Mouse (Mus musculus): ENCODE data around the gene Usp31. TPM values are rescaled to one million over a fixed set of nuclear protein-coding genes. Genes with fewer than 3 reads are reported as not detected.

The Usp31 gene
- total RNA-seq, 2 experiments from 2014 or later, result 4.4 to 5.6 TPM

DNA sequence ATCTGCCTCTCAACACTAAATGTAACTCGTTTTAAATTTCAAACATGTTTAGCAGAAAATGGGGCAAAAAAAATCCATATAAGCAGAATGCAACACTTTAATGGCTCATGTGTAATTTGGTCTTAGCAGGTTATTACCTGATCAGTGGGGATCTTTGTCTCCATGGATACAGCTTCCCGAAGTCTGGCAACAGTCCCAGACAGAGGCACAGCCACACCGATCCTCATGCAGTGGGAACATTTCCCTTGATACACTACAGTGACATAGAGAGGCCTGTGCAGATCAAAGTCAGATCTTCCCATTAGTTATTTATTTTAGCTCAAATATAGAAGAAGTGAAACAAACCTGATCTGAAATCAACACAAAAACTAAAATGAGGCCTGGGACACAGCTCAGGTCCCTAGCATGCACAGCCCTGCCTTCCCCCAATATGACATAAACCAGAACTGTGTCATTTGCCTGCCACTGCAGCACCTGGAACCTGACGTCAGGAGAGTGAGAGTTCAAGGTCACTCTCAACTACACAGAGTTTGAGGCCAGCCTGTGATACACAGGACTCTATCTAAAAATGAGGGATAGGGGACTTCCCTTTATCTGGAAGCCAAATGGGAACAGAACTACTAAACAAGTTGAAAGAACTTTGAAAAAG, 29.8 kb downstream of the Usp31 start:
- intact Hi-C loops (cut with DNase I), result no loop called here
- DNase-seq, result no peak

DNA sequence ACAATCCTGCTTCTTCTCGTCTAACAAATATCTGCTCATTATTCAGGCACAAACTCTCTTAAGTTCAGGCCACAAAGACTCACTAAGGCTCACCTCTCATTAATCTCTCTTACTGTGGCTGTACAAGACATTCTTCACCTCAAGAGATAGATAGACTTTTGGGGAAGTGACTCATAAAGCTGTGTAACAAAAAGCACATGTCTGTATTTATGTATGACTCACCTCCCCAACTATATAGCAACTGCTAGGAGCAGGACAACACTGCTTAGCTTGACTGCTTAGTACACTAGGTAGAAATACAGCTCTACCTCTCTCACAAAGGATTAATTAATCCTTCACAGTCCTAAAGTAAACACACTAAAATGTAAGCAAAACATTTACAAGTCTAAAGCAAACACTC, 46.3 kb downstream of the Usp31 start:
- DNase-seq, result no peak
- intact Hi-C loops (cut with DNase I), result no loop called here

DNA sequence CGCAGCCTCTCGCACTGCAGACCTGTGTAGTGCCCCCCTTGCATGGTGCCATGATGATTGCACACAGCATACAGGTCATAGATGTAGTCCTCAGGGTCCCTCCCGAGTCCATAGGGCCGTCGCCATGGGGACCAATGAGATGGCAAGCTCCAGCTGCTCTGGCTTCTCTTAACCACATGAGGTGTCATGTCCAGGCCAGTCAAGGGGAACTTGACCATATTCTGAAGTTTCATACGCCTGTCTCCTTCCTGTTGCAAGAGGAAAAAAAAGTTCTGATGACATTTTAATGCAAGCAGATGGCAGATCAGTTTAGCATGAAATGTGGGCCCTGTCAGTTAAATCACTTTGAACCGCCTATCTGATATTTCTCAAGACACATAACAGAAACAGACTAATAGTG, 48.2 kb downstream of the Usp31 start:
- DNase-seq, result no peak
- intact Hi-C loops (cut with DNase I), result no loop called here

DNA sequence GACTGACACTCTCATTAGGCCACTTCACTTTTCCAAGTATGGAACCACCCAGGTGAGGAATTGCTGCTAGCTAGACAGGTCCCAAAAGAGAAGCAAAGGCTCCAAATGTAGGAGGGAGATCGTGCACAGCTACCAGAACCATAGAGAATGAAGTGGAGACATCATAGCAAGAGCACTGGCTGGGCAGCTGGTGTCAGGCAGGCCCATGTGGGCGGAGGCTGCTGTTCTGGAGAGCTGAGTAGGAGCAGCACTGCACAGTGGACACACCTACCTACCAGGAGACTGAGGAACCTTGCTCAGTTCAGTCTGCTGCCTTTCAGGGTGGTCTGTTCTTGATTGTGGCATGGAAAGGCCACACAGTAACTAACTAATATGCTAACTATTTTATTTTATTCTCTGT, 52.4 kb downstream of the Usp31 start:
- intact Hi-C loops (cut with DNase I), result no loop called here
- DNase-seq, result no peak

DNA sequence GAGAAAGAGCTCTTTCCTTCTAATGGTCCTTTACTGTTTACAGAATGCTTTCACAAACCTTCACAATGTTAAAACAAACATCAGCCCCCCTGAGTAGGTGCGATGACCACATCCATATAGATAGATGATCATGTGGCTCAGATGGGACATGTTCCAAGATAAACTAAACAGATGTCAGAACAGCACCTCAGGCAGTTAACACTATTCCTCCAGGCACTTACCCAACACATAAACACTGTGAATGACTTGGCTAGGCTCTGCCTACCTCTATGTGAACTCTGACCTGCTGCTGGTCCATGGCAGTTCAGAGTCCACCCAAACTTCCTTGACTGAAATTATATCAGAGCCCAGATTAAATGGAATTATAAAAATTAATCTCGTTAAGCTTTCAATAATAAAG, 54.4 kb downstream of the Usp31 start:
- intact Hi-C loops (cut with DNase I), result no loop called here
- no peak for DNase-seq

DNA sequence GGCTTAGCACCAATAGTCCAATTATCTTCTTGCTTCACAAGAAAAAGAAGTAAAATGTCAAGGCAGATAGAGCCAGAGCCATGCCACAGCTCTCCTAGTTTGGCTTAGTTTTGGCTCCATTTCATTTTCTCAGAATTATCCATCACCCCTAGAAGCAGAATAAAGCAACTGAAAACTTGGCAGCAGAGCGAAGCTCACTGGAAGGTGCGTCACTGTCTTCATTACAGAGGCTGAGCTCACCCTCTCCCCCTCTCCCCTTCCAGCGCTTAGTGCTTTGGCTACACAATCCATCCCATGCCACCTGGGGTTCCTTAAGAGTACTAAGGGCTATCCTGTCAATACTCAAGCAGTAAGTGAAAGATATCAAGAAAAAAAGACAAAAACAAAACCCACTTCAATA, 56.3 kb downstream of the Usp31 start:
- intact Hi-C loops (cut with DNase I), result no loop called here
- DNase-seq, result no peak

DNA sequence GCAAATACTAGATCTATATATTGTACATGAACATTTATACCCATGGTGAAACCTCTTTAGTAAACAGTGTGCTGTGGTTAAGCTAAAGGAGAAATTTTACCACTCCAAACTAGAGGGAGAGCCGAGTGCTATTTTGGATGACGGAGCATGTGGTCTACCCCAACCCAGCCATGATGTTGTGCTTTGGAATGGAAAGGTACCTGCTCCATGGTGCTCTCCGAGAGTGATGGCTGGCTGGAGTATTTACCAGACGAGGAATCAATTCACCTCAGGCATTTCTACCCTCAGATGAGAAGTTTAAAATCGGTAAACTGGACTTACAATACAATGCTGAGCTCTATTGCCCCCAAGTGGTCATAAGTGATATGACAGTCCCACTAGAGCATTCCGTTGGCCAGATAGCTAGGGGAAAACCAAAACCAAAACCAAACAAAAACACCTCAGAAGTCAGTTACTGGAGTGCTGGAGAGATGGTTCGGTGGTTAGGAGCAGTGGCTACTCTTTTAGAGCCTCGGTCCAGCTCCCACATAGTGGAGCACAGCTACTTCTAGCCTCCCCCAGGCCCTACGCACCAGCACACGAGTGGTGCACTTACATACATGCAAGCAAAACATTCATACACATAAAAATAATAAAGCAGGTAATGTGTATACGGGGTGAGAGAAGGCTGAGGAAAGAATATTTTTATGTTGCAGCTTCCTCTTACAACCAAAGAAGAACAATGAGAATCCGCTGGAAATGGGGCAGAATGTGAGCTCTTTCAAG, 65.9 kb downstream of the Usp31 start:
- intact Hi-C loops (cut with DNase I), result loop anchor here (2.0 kb wide), 1 partner anchor 382 kb away; no protein-coding TSS in a partner anchor
- peak in 1 of 2 experiments; percentile 9 for DNase-seq

DNA sequence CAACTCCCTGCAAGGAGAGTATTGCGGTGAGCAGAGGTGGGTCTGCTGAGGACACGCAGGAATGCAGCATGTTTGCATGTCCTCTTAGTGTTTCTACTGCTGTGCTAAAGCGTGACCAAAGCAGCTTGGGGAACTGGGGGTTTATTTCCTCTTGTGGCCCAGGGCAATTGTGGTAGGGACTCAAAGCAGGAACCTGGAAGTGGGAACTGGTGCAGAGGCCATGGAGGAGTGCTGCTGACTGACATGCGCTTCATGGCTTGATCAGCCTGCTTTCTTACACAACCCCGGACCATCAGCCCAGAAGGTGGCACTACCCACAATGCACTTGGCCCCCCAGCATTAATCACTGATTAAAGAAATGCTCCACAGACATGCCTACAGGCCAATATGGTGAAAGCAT, 70.3 kb downstream of the Usp31 start:
- DNase-seq, result no peak
- intact Hi-C loops (cut with DNase I), result no loop called here

DNA sequence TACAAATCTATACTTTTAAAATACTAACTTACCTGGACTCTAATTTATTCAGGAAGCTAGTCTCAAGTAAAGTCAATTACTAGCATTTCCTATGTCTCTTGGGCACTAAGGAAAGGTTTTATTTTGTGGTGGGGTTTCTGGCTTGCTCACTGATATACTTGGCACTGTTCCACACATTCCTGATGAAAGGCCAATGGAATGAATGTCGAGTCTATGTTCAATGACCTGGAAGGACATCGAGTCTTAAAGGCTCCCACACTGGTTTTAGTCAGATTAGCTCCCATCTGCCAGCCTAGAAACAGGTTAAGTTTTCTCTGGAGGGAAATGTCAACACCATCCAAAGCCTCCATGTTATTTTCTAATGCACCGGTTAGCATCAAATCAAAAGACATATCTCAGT, 72.8 kb downstream of the Usp31 start:
- DNase-seq, result no peak
- intact Hi-C loops (cut with DNase I), result no loop called here

DNA sequence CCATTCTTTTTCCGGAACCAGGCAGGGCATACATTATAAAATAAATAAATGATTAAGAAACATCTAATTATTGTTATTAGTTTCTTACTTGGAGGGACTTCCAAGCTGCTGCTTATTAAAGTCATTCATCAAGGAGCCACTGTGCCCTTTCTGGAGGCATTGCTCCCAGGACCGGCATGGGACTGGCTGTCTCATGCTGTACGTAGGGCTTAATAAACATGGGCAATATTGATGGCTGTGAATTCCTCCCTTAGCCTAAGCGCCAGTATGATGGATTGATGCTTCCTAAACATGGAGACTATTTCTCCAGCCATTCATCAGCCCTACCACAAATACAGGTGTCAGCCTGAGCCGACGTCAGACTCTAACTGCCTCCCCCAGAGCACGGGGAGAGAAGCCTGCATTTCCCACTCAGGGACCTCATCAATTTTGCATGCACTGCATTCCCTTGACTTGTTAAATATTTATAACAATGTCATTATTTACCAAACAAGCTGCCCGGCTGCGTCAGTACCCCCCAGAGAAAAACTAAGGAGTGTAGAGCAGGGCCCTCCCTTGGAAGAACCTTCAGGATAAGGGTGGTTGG, 84.1 kb downstream of the Usp31 start:
- intact Hi-C loops (cut with DNase I), result no loop called here
- DNase-seq, result no peak

DNA sequence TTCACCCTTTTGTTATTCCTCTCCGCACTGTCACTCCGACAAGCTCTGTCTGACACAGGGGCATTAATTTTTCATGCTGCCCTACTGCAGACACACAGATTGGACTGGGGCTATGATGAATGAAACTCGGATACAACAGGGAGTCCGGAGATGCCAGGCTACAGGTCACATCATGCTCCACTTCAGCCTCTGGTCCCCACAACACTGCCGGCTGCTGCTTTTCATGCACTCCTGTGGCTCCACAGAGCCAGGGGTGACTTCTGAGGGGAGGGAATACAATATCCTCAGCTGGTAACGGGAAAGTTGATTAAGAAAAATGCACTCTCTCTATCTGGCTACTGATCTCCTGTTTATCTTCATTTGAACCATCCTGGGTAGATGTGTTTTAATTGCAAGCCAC, 84.6 kb downstream of the Usp31 start:
- intact Hi-C loops (cut with DNase I), result no loop called here
- no peak for DNase-seq

DNA sequence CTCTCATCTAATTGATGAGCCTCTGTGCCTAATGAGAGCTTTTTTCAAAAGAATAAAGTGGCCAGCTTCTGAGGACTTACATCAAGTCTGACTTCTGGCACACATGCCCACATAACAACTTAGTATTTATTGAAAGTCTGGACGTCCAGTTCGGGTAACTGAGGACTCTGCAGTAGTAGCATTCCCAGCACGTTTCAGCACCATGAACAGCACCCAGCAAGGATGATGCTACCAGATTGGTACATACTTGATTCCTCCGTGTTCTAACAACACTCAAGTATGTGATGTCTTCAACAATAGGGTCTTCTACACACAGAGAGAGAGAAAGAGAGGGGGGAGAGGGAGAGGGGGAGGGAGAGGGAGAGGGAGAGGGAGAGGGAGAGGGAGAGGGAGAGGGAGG, 105.4 kb downstream of the Usp31 start:
- intact Hi-C loops (cut with DNase I), result no loop called here
- no peak for DNase-seq

DNA sequence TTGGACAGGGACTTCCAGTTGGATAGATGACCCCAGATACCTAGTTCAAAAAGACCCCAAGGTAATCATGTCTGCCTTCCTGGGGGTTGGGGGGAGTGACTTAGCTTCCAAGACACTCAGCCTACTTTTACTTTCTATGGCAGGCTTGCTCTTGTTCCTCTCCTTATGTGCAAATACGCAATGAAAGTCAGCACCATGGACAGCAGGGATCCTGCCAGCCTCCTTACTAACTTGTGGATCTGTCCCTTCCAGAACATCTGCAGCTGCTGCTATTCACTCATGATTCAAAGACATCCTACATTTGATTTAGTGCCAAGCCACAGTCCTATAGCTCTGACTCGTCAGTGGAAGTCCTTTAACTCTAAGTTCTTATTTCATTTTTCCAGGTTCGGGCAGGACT, 110.7 kb downstream of the Usp31 start:
- intact Hi-C loops (cut with DNase I), result no loop called here
- no peak for DNase-seq

DNA sequence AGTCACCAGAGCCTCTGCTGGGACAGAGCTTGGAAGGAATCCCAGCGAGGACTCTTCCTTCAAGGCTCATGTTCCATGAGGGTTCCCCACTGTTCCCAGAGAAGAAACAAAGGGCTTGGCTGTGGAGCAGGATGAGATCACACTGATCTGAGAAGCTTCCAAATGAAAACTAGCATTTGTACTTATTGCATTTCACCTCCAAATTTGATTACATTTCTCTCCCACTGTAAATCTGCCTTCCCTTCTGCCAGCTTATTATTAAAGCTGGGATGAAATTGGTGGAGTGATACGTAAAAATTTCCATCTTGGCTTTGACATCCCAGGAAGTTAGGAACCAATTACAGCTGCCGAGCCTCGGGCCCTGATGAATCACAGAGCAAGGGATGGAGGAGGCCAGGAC, 111.6 kb downstream of the Usp31 start:
- no peak for DNase-seq
- intact Hi-C loops (cut with DNase I), result no loop called here

DNA sequence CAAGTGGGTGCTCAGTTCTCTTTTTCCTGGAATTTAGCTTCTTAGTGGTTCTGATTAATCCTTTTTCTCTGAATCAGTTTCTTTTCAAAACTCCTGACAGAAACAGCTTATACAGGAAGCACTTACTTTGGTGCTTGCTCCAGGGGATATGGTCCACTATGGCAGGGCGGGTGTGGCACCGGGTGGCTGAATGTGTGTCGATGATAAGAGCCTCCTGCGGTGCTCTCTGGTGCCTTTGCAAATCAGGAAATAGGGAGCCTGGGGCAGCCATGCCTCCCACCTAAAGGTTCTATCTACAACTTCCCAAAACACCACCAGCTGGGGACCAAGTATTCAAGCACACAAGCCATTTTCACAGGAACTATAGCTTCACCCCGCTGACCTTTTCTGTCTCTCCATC, 112.0 kb downstream of the Usp31 start:
- intact Hi-C loops (cut with DNase I), result no loop called here
- DNase-seq, result no peak

DNA sequence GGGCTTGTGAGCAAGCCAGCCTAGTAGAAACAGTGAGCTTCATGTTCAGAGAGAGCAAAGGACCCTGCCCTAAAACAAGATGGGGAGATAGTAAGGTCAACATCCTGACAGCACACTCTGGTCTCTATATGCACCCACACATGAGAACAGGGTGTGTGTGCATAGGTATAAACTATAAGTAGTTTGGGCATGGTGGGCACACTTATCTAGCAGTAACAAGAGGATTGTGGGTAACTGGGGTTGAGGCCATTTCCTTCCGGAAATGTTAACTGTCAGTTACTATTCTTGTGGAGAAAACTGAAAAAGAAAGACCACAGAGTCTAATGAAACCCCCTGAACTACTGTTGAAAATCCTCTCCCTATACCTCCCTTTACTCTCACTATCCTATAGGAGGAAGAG, 112.4 kb downstream of the Usp31 start:
- DNase-seq, result no peak
- intact Hi-C loops (cut with DNase I), result no loop called here

Other genes with a start within 250 kb of the Usp31 start
- not detected for gene Scnn1g, start 27.2 kb upstream of the Usp31 start, total RNA-seq (2021)
- gene Scnn1b, start 157.8 kb upstream of the Usp31 start, total RNA-seq (2021), result not detected

Data from gastrocnemius, postnatal 36 days (tissue).